Mouse (Mus musculus): ENCODE measurements at regions not wholly inside any gene's neighbourhood (a gene's known extent, or its start where the extent isn't known, plus 50 kb on each side); places are given as distances from the start of the nearest gene placed in this dataset.
A peak's percentile ranks its signal among the peaks of the same experiment; 100 is the strongest.

DNA sequence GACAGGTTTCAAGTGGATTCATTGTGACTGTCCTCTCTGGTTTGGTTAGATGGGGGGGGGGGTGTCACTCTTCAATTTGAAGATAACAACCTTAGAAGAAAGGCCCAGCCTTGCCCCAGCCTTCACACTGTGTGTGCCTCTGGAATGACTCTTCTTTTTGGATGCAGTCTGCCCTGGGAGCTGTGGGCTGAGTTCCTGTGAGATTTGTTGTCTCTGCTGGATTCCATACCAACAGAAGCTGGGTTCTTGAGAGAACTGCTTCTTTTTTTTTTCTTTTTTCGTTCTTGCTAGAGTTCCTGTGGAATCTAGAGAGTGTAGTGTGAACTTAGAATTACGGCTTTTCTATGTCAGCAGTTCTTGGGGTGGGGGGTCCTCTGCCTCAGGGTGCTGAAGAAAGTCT lies 200.9 kb downstream of the Enc1 start:
- no peak for DNase-seq (ENCODE audit: extremely low read depth, low read depth, low spot score)
- WGBS = 70% methylated on average over 2 of the region's 2 CpGs
- Histone ChIP-seq H3K27me3 (ENCODE audit: control insufficient read depth, insufficient read depth, low read length) (no peaks in the 10 kb centered on the region), H3K27ac (replicated peaks; ENCODE audit: insufficient read depth, low read depth, low read length) (no peak overlapping the region), H3K4me3 (ENCODE audit: insufficient read depth, low read depth, low read length) (no peak overlapping the region), H3K36me3 (ENCODE audit: control insufficient read depth, insufficient read depth, low read length) (no peaks in the 10 kb centered on the region), H3K79me2 (ENCODE audit: control insufficient read depth, insufficient read depth, low read length) (no peaks in the 10 kb centered on the region), H3K9ac (ENCODE audit: low read depth, low read length) (no peak overlapping the region), H3K4me1 (ENCODE audit: control insufficient read depth, insufficient read depth, low read length) (peaks cover 8% of the 10 kb centered on the region)
- no peak for TF ChIP-seq CTCF (IDR thresholded peaks at IDR 0.05; ENCODE audit: low read depth, low read length)
- TF ChIP-seq POLR2A (IDR thresholded peaks at IDR 0.05; ENCODE audit: extremely low read depth, insufficient read depth, low read length) = no peak

DNA sequence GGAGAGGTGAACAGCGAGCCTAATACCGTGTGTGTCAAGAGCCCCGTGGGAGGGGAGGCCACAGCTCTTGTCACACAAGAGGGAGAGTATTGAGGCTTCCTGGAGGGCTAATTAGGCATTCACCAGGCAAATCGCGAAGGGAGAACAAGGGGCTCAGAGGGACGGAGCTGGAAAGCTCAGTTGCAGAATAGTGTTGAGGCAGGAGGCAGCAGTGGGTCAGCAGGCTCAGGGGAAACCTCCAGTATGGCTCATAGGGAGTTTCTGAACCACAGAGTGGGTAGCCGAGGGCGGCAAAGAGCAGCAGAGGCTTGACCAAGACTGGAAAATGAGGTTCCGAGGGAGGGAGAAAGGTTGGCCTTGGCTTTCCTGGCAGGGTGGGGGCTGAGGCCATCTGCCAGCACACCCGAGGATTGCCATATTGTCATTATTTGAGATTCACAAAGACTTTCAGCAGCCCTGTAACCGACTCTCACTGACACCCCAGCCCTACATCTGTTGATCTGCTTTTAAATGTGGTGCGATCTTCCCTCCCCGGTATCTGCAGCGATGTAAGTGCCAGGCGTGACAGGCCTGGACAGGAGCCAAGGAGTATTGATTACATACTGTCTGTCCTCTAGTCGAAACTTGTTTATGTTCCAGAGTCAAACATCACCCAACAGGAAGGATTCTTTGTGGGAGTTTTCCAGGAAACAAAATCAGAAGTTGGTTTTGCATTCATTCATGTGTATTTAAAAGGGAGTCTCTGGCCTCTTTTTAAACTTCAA lies 198.5 kb downstream of the Enc1 start:
- Histone ChIP-seq H3K27ac (replicated peaks; ENCODE audit: insufficient read depth, low read depth, low read length) (no peak overlapping the region), H3K9ac (ENCODE audit: low read depth, low read length) (no peak overlapping the region), H3K4me1 (ENCODE audit: control insufficient read depth, insufficient read depth, low read length) (peaks cover 6% of the 10 kb centered on the region), H3K36me3 (ENCODE audit: control insufficient read depth, insufficient read depth, low read length) (no peaks in the 10 kb centered on the region), H3K27me3 (ENCODE audit: control insufficient read depth, insufficient read depth, low read length) (no peaks in the 10 kb centered on the region), H3K4me3 (ENCODE audit: insufficient read depth, low read depth, low read length) (no peak overlapping the region), H3K79me2 (ENCODE audit: control insufficient read depth, insufficient read depth, low read length) (no peaks in the 10 kb centered on the region)
- WGBS = 33% methylated on average over 16 of the region's 16 CpGs
- TF ChIP-seq CTCF (IDR thresholded peaks at IDR 0.05; ENCODE audit: low read depth, low read length) (no peak), POLR2A (IDR thresholded peaks at IDR 0.05; ENCODE audit: extremely low read depth, insufficient read depth, low read length) (no peak)
- DNase-seq (ENCODE audit: extremely low read depth, low read depth, low spot score) = peak; percentile 68

DNA sequence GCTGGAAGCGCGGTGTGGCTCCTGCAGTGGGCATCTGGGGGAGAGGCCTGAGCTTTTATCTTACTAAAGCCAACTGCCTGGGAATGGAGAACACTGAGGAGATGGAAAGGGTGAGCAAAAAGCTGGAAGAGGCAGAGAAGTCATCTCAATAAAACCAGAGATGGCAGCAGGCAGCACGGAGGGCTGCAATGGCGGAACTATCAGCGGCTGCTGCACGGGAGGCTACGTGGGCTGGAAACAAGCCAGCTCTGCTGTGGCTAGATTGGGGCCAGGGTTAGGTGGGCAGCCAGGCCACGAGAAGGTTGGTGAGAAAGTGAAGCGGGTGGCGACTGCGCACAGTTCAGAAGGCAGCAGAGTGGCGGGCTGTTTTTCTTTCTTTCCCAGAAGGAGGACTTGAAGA lies 197.8 kb downstream of the Enc1 start:
- no peaks in the 10 kb centered on the region for H3K27me3 ChIP-seq (ENCODE audit: control insufficient read depth, insufficient read depth, low read length)
- peaks cover 6% of the 10 kb centered on the region for H3K4me1 ChIP-seq (ENCODE audit: control insufficient read depth, insufficient read depth, low read length)
- no peak for DNase-seq (ENCODE audit: extremely low read depth, low read depth, low spot score)
- TF ChIP-seq CTCF (IDR thresholded peaks at IDR 0.05; ENCODE audit: low read depth, low read length) (no peak), POLR2A (IDR thresholded peaks at IDR 0.05; ENCODE audit: extremely low read depth, insufficient read depth, low read length) (no peak)
- no peak overlapping the region for H3K4me3 ChIP-seq (ENCODE audit: insufficient read depth, low read depth, low read length)
- whole genome bisulfite sequencing = 85% methylated on average over 12 of the region's 12 CpGs
- H3K27ac ChIP-seq (replicated peaks; ENCODE audit: insufficient read depth, low read depth, low read length) = no peak overlapping the region
- no peaks in the 10 kb centered on the region for H3K36me3 ChIP-seq (ENCODE audit: control insufficient read depth, insufficient read depth, low read length)
- no peak overlapping the region for H3K9ac ChIP-seq (ENCODE audit: low read depth, low read length)
- H3K79me2 ChIP-seq (ENCODE audit: control insufficient read depth, insufficient read depth, low read length) = no peaks in the 10 kb centered on the region

DNA sequence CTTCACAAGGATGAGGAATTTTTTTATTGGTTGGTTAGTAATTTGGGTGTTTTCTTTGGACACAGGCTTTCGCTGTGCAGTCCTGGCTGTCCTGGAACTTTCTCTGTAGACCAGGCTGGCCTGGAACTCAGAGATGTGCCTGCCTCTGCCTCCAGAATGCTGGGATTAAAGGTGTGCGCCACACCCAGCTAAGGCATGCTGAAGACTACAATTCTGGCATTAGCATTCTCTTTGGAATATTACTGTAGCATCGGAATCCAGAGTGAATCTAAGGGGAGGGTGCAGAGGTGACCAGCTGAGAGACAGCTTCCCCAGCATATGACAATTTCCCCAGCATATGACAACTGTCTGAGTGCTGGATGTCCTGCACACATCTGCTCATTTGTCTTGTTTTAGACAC lies 197.4 kb downstream of the Enc1 start:
- Histone ChIP-seq H3K9ac (ENCODE audit: low read depth, low read length) (no peak overlapping the region), H3K4me1 (ENCODE audit: control insufficient read depth, insufficient read depth, low read length) (peaks cover 5% of the 10 kb centered on the region)
- WGBS = 98% methylated on average over 3 of the region's 3 CpGs

DNA sequence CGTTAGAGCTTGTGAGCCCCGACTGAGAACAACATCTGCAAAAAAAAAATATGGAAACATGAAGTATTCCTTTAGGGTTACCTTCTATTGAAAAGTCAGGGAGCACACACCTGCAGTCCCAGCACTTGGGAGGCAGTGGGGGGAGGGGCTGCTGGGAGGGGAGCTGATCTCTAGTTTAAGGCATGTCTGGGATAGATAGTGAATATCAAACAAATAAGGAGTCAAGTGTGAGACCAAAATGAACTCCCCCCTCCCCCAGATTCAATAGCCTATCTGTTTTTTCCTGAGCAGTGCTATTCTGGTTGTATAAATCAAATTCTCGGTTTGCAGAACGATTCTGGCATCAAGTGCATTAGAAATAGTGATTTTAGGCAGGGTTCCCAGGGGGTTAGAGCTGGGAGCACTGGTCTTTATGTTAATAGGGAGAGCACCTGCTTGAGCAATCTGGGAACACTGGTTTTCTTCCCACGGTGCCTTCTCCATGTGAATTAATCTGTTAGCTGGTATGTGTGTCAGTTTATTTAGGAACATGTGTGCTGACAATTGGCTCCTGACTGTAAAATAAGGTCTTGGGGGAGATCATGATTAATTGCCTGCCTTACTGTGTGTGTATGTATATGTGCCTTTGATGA lies 195.9 kb downstream of the Enc1 start:
- H3K79me2 ChIP-seq (ENCODE audit: control insufficient read depth, insufficient read depth, low read length) = no peaks in the 10 kb centered on the region
- no peak overlapping the region for H3K9ac ChIP-seq (ENCODE audit: low read depth, low read length)
- H3K4me1 ChIP-seq (ENCODE audit: control insufficient read depth, insufficient read depth, low read length) = peaks cover 3% of the 10 kb centered on the region
- TF ChIP-seq POLR2A (IDR thresholded peaks at IDR 0.05; ENCODE audit: extremely low read depth, insufficient read depth, low read length) (no peak), CTCF (IDR thresholded peaks at IDR 0.05; ENCODE audit: low read depth, low read length) (no peak)
- no peaks in the 10 kb centered on the region for H3K36me3 ChIP-seq (ENCODE audit: control insufficient read depth, insufficient read depth, low read length)
- WGBS = 47% methylated on average over 5 of the region's 5 CpGs
- H3K27ac ChIP-seq (replicated peaks; ENCODE audit: insufficient read depth, low read depth, low read length) = no peak overlapping the region
- DNase-seq (ENCODE audit: extremely low read depth, low read depth, low spot score) = no peak
- no peak overlapping the region for H3K4me3 ChIP-seq (ENCODE audit: insufficient read depth, low read depth, low read length)
- no peaks in the 10 kb centered on the region for H3K27me3 ChIP-seq (ENCODE audit: control insufficient read depth, insufficient read depth, low read length)

More for the DNA sequence above, 197.4 kb downstream of the Enc1 start:
- no peak for DNase-seq (ENCODE audit: extremely low read depth, low read depth, low spot score)
- Histone ChIP-seq H3K27ac (replicated peaks; ENCODE audit: insufficient read depth, low read depth, low read length) (no peak overlapping the region), H3K79me2 (ENCODE audit: control insufficient read depth, insufficient read depth, low read length) (no peaks in the 10 kb centered on the region), H3K4me3 (ENCODE audit: insufficient read depth, low read depth, low read length) (no peak overlapping the region), H3K27me3 (ENCODE audit: control insufficient read depth, insufficient read depth, low read length) (no peaks in the 10 kb centered on the region), H3K36me3 (ENCODE audit: control insufficient read depth, insufficient read depth, low read length) (no peaks in the 10 kb centered on the region)
- no peak for TF ChIP-seq POLR2A (IDR thresholded peaks at IDR 0.05; ENCODE audit: extremely low read depth, insufficient read depth, low read length)

All from liver, adult 2 months (tissue).